Mouse (Mus musculus) hindbrain, embryonic 15.5 days (tissue): ENCODE results near the gene Ttyh2. TPM values are rescaled to one million over a fixed set of nuclear protein-coding genes. Genes with fewer than 3 reads are reported as not detected.
"Not testable (repeated sequence)": the region's sequence is repeated elsewhere in the genome, so short reads cannot be mapped to it uniquely, and the experiment has no call there.

Experiments used
- ATAC-seq: fragments of 200-750 bp; cut with Nextera tagmentation; 2 replicates; pipeline ENCODE4 v1.8.0; 2017; ENCODE audit warnings: low read depth, moderate number of reproducible peaks, moderate TSS enrichment; ENCODE audit not compliant: low FRiP score
- H3K27ac ChIP-seq: fragments of 300-500 bp; sonication (generic); replicated peaks from 2 replicates; pipeline ENCODE4 v1.5.1; 2015; ENCODE audit warnings: mild to moderate bottlenecking, inconsistent platforms
- H3K27me3 ChIP-seq: fragments of 300-500 bp; sonication (generic); 2 replicates; pipeline ENCODE4 v1.6.1; 2015; ENCODE audit warnings: control low read depth, inconsistent platforms
- H3K36me3 ChIP-seq: fragments of 300-500 bp; sonication (generic); 2 replicates; pipeline ENCODE4 v1.6.1; 2015; ENCODE audit warnings: control low read depth, inconsistent platforms
- H3K4me1 ChIP-seq: fragments of 300-500 bp; sonication (generic); replicated peaks from 2 replicates; pipeline ENCODE4 v1.6.1; 2015; ENCODE audit warnings: control low read depth, inconsistent platforms
- H3K4me2 ChIP-seq: fragments of 300-500 bp; sonication (generic); 2 replicates; pipeline ENCODE4 v1.6.1; 2015; ENCODE audit warnings: moderate library complexity, mild to moderate bottlenecking, inconsistent platforms
- H3K4me3 ChIP-seq: fragments of 300-500 bp; sonication (generic); 2 replicates; pipeline ENCODE4 v1.5.1; 2015; ENCODE audit warnings: mild to moderate bottlenecking, inconsistent platforms
- H3K9ac ChIP-seq: fragments of 300-500 bp; sonication (generic); 2 replicates; pipeline ENCODE4 v1.6.1; 2015; ENCODE audit warnings: inconsistent platforms
- H3K9me3 ChIP-seq: fragments of 300-500 bp; sonication (generic); 2 replicates; pipeline ENCODE4 v1.6.1; 2016; ENCODE audit warnings: control low read depth, inconsistent platforms
- WGBS: fragments of 180-500 bp; shearing (Covaris S2); methylation state at CpG from one replicate; pipeline ENCODE4 v1.1.7; 2015; 5-methylcytosine and 5-hydroxymethylcytosine counted together
- polyA plus RNA-seq: library from polyadenylated mRNA; unstranded; fragments of >200 nt; fragmentation: Nextera tagmentation; extraction: Ambion mirVana; gene quantifications from 2 replicates; pipeline ENCODE4 v1.2.1, GENCODE M21; 2015

Ttyh2 gene
- polyA plus RNA-seq, 1 experiment from 2014 or later: 35.1 TPM

DNA sequence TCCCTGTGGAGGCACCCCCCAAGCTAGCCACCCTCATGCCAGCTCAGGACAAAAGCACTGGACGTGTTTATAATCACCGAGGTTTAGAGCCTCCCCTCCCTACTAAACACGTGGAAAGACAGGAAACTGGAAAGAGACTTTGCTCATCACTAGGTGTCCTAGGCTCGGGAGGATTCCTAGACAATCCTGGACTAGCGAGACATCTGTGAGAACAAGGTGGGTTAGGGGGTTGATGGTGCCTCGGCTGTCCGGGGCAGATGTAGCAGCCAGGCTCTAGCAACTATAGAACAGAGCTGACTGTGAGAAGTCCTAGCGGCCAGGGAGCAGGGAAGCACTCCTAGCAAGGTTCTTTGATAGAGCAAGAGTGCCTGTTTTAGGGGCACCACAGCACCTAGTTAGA is 1.1 kb upstream of the Ttyh2 start:
- Histone ChIP-seq H3K4me3 (no peak overlapping the region), H3K4me1 (peaks cover 46% of the 10 kb centered on the region), H3K9ac (no peak overlapping the region), H3K9me3 (no peaks in the 10 kb centered on the region), H3K27ac (no peak overlapping the region), H3K36me3 (peaks cover 29% of the 10 kb centered on the region), H3K4me2 (no peak overlapping the region), H3K27me3 (peaks cover 8% of the 10 kb centered on the region)
- ATAC-seq: no peak
- 51% methylated on average over 8 of the region's 8 CpGs for WGBS

DNA sequence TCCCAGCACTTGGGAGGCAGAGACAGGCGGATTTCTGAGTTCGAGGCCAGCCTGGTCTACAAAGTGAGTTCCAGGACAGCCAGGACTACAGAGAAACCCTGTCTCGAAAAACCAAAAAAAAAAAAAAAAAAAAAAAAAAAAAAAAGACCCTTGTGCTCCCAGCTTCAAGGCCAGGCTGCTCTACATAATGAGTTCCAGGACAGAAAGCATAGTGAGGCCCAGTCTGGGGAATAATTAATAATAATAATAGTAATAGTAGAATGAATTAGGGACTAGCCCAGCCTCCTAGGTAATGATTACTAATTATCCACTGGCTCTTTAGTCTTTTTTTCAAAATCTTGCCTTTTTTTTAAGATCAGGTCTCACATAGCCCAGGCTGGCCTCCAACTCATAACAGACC is 435 bp upstream of the Ttyh2 start:
- not testable (repeated sequence) for H3K27me3 ChIP-seq, ATAC-seq, H3K27ac ChIP-seq, H3K9me3 ChIP-seq, H3K4me3 ChIP-seq
- WGBS: 100% methylated on average over 1 of the region's 3 CpGs
- peaks cover 29% of the 10 kb centered on the region for H3K36me3 ChIP-seq
- H3K9ac ChIP-seq: 0 out of 2 replicates have a peak overlapping the region, but pooled peaks have one; percentile 45
- H3K4me1 ChIP-seq: peaks cover 44% of the 10 kb centered on the region
- H3K4me2 ChIP-seq: peak overlapping the region; percentile 73

DNA sequence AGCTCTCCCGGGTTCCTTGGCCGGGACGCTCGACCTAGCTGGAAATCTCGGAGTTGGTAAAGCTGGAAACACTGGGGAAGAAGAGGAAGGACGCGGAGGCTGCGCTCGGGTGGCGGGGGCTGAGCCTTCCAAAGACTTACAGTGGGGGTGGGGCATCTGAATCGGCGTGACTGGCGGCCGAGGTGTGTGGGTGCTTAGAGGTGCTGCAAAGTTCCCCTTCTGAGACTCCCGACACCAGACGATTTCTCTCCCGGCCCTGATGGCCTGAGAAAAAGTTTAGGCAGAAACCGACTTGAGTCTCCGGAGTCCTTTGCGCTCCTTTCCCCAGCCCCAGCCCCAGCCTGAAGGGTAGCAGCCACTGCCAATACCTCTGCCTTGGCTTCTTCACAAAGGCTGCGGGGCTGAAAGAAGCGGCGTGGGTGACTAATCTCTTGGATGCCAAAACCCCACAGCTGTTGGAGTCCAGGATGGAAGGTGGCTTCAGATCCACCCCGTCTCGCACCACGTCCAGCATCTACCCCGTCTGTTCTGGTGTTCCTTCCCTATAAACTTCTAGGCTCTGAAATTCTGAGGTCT is 683 bp downstream of the Ttyh2 start:
- Histone ChIP-seq H3K4me2 (peak overlapping the region; percentile 73), H3K9me3 (no peaks in the 10 kb centered on the region), H3K27me3 (peaks cover 8% of the 10 kb centered on the region), H3K27ac (peak overlapping the region; percentile 39), H3K9ac (peak overlapping the region; percentile 45), H3K4me3 (peak overlapping the region; percentile 49), H3K36me3 (peaks cover 27% of the 10 kb centered on the region), H3K4me1 (peaks cover 39% of the 10 kb centered on the region)
- no peak for ATAC-seq
- 3% methylated on average over 27 of the region's 27 CpGs for WGBS

DNA sequence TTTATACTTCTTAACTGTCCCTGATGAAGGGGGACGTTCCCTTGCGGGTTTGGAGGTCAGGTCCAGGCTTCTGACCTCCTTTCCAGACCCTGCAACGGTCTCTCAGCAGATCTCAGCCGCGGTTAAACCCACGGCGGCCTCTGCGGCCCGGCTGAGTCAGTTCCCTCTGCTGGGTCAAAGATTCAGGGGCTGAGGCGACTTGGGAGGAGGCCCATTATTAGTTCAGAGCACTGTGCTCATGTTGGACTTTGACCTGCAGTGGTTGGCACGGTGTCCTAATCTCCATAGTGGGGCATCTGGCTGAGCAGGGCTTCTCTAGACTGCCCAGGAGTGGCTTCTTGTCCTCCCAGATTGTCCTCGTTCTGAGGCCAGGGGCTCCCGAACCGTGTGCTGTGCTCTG is 1.2 kb downstream of the Ttyh2 start:
- peaks cover 36% of the 10 kb centered on the region for H3K4me1 ChIP-seq
- peaks cover 22% of the 10 kb centered on the region for H3K36me3 ChIP-seq
- peak overlapping the region; percentile 39 for H3K27ac ChIP-seq
- 9% methylated on average over 14 of the region's 14 CpGs for WGBS
- peak overlapping the region; percentile 49 for H3K4me3 ChIP-seq
- peak overlapping the region; percentile 45 for H3K9ac ChIP-seq
- ATAC-seq: no peak
- H3K4me2 ChIP-seq: peak overlapping the region; percentile 73
- peaks cover 8% of the 10 kb centered on the region for H3K27me3 ChIP-seq
- no peaks in the 10 kb centered on the region for H3K9me3 ChIP-seq

DNA sequence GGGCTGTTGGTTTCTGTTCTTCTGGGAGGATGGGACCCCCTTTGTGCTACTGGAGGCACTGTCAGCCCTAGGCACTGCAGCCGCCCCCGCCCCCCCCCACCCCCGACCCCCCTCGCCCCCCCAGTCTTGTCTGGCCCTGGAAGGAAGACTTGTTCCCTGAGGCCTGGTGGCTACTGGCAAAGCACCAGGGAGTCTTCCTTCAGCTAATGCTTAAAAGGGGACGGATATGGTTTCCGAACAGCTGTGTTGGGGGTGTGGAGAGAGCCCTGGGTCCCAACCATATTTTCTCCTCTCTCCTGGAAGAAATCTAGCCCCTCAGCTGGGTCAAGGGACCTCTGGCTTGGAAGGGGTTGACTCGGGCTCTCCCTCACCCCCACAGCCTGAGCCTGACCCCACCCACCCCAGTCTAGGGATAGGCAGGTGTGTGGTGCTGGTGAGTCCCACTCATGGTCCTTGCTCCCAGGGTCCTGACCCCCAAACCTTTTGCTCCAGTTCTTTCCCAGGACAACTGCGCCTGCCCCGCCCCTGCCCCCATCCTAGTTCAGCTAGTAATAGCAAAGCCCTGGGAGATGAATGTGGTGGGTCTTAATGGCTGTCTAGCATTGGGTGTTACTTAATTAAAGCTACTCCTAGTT is 1.8 kb downstream of the Ttyh2 start:
- 46% methylated on average over 9 of the region's 9 CpGs for WGBS

DNA sequence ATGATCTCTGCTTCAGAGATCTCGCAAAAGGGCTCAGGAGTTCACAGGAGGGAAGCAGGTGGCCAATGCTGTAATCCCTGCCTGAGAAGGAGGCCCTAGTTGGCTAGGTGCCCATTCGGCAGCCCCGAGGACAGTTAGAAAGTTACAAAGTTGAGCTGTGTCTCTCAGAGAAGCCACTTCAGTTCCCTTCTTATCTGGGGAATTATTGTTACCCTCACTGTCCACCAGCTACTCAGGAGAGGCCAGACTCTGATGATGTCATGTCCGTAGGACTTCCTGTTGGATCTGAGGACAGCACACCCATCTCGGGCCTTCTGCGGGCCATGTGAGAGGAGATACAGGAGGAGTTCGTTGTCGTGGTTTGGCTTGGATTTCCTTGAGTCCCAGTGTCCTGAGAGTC is 4.4 kb downstream of the Ttyh2 start:
- Histone ChIP-seq H3K4me3 (no peak overlapping the region), H3K27ac (0 out of 2 replicates have a peak overlapping the region, but pooled peaks have one; percentile 12), H3K4me1 (peaks cover 29% of the 10 kb centered on the region), H3K9ac (no peak overlapping the region), H3K36me3 (no peaks in the 10 kb centered on the region), H3K27me3 (peaks cover 8% of the 10 kb centered on the region), H3K4me2 (peak overlapping the region; percentile 4; the same call in 1 of the 2 replicates), H3K9me3 (no peaks in the 10 kb centered on the region)
- 69% methylated on average over 8 of the region's 8 CpGs for WGBS
- no peak for ATAC-seq

More for the DNA sequence above, 1.8 kb downstream of the Ttyh2 start:
- ATAC-seq: no peak
- Histone ChIP-seq H3K27ac (no peak overlapping the region), H3K4me2 (peak overlapping the region; percentile 73), H3K4me1 (peaks cover 36% of the 10 kb centered on the region), H3K36me3 (peaks cover 16% of the 10 kb centered on the region), H3K9me3 (no peaks in the 10 kb centered on the region), H3K27me3 (peaks cover 8% of the 10 kb centered on the region), H3K9ac (0 out of 2 replicates have a peak overlapping the region, but pooled peaks have one; percentile 45), H3K4me3 (peak overlapping the region; percentile 49)

DNA sequence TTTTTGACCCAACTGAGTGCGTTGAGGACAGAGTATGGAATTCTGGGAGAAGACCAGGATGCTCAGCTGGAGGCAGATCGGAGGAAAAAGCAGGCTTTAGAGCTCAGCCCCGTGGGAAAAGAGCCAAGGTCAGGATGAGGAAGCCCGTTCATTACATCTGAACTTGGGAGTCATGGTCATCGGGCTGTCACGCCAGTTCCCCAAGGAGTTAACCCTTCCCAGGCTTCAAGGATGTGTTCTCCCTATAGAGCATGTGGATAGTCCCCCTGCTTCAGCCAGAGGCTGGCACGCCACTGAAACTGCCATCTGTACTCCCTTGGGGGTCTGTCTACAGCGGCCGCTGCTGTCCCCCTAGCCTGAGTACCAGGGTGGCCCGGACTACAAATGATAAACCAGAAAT is 5.1 kb downstream of the Ttyh2 start:
- no peak overlapping the region for H3K4me3 ChIP-seq
- H3K4me1 ChIP-seq: peaks cover 30% of the 10 kb centered on the region
- no peak overlapping the region for H3K27ac ChIP-seq
- no peaks in the 10 kb centered on the region for H3K9me3 ChIP-seq
- H3K9ac ChIP-seq: no peak overlapping the region
- ATAC-seq: no peak
- no peak overlapping the region for H3K4me2 ChIP-seq
- WGBS: 47% methylated on average over 10 of the region's 10 CpGs
- peaks cover 8% of the 10 kb centered on the region for H3K27me3 ChIP-seq
- H3K36me3 ChIP-seq: no peaks in the 10 kb centered on the region

DNA sequence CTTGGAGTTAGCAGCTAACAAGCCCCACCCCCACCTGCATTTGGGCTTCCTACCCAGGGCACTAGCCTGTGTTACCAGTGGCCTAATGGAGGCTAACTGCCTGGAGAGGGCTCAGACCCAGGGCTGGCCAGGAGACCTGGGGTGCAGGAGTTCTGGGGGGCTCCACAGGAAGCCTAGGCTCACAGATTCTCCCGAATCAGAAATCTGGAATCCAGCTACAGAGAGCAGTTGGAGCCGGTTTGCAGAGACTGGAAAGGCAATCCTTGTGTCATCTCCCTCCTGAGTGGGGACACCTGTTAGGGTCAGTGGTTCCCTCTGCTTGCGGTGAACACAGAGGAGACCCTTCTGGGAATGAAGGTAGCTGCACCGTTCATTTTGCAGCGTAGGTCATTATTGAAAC is 5.8 kb downstream of the Ttyh2 start:
- H3K4me2 ChIP-seq: no peak overlapping the region
- peaks cover 5% of the 10 kb centered on the region for H3K27me3 ChIP-seq
- no peaks in the 10 kb centered on the region for H3K36me3 ChIP-seq
- no peak overlapping the region for H3K4me3 ChIP-seq
- H3K4me1 ChIP-seq: peaks cover 23% of the 10 kb centered on the region
- H3K27ac ChIP-seq: no peak overlapping the region
- no peak for ATAC-seq
- WGBS: 50% methylated on average over 5 of the region's 5 CpGs
- no peak overlapping the region for H3K9ac ChIP-seq
- no peaks in the 10 kb centered on the region for H3K9me3 ChIP-seq

DNA sequence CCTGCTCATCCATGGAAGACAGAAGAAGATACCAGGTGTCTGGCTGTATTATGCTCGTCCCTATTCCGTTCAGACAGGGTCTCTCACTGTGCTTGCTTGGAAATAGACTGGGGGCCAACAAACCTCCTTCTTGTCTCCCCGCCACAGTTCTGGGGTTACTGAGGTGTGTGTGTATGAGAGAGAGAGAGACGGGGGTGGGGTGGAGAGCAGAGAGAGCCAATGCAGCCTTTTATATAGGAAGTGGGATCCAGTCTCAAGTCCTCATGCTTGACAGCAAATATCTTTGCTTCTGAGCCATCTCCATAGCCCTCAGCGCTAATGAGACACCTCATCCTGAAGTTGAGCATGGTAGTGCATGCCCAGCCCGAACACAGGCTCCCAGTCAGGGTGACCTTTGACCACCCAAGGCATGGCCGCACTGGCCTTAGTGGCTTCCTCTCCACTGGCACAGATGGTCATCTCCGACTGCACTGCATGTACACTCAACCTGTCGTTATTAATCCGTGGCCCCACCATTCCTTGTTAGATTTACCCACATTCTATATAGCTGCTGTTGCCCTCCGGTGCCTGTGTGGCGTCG is 7.2 kb downstream of the Ttyh2 start:
- Histone ChIP-seq H3K9ac (no peak overlapping the region), H3K4me1 (peaks cover 16% of the 10 kb centered on the region), H3K9me3 (no peaks in the 10 kb centered on the region), H3K27ac (no peak overlapping the region), H3K4me2 (no peak overlapping the region), H3K4me3 (no peak overlapping the region), H3K27me3 (no peaks in the 10 kb centered on the region), H3K36me3 (no peaks in the 10 kb centered on the region)
- ATAC-seq: no peak
- 89% methylated on average over 13 of the region's 13 CpGs for WGBS

DNA sequence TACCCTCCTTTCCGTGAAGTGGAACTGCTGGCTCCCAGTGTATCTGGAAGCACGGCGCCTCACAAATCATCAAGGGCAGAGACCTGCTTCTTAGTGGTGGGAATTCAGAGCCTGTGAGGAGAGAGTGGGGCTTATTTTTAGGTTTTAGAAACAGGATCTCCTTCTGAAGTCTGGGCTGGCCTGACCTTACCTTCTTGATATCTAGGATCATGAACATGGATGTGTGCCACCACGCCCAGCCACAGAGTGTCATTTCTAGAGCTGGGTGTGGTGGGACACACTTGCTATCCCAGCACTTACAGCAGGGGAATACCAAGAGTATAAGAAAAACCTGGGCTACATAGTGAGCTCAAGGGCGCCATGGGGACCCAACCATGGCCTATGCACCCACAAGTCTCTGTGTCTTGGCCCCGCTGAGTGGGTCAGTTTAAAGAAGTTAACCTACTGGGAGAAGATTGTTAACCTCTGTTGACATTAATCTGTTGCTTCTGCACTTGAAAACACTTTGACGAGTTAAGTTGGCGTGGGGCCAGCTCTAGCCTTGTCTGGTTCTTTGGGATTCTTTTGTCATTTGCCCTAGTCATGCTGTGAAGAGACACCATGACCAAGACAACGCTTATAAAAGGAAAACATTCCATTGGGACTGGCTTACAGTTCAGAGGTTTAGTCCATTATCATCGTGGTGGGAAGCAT is 7.9 kb downstream of the Ttyh2 start:
- Histone ChIP-seq H3K27me3 (no peaks in the 10 kb centered on the region), H3K4me2 (no peak overlapping the region), H3K9ac (no peak overlapping the region), H3K27ac (no peak overlapping the region), H3K4me3 (no peak overlapping the region), H3K4me1 (peaks cover 20% of the 10 kb centered on the region), H3K36me3 (no peaks in the 10 kb centered on the region), H3K9me3 (no peaks in the 10 kb centered on the region)
- 81% methylated on average over 10 of the region's 10 CpGs for WGBS
- no peak for ATAC-seq

DNA sequence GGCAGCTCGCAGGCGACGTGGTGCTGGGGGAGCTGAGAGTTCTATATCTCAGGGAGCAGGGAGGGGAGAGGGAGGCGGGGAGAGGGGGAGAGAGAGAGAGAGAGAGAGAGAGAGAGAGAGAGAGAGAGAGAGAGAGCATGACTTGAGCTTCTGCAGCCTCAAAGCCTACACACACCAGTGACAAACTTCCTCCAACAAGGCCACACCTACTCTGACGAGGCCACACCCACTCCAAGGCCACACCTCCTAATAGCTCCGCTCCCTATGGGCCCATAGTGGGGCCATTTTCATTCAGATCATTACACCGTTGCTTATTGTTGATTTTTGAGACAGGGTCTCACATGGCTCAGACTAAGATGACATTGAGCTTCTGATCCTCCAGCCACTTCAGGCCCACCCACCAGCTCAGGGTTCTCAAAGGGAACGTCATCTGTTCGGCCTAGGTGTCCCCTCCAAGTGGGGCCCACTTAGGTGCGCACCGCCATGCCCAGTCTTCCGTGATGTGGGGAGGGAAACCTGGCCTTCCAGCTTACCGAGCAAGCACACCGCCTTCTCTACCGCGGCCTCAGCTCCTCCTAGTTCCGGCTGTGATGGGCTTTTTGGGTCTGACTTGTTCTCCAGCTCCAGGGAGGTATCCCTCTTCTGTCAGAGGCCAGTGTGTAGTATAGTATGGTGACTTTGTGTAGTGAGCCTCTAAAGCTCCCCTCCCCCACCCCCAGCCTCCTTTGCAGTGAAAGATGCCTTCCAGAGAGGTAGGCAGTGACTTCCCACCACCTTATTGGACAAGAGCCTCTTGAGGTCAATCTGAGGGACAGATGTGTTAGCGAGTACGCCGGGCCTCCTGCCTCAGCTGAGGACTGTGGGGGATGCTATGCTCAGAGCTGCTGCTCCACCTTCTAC is 8.7 kb downstream of the Ttyh2 start:
- Histone ChIP-seq H3K4me3 (no peak overlapping the region), H3K36me3 (no peaks in the 10 kb centered on the region), H3K27ac (no peak overlapping the region), H3K4me2 (no peak overlapping the region), H3K9ac (no peak overlapping the region), H3K27me3 (no peaks in the 10 kb centered on the region), H3K4me1 (peaks cover 20% of the 10 kb centered on the region), H3K9me3 (no peaks in the 10 kb centered on the region)
- WGBS: 72% methylated on average over 20 of the region's 20 CpGs
- ATAC-seq: no peak
